Mouse (Mus musculus): Measurements from ENCODE around the gene Osgin1. TPM values are rescaled to one million over a fixed set of nuclear protein-coding genes. Genes with fewer than 3 reads are reported as not detected.
A peak's percentile ranks its signal among the peaks of the same experiment; 100 is the strongest.

Osgin1 gene
- polyA plus RNA-seq, 1 experiment from 2014 or later: 138 TPM

DNA sequence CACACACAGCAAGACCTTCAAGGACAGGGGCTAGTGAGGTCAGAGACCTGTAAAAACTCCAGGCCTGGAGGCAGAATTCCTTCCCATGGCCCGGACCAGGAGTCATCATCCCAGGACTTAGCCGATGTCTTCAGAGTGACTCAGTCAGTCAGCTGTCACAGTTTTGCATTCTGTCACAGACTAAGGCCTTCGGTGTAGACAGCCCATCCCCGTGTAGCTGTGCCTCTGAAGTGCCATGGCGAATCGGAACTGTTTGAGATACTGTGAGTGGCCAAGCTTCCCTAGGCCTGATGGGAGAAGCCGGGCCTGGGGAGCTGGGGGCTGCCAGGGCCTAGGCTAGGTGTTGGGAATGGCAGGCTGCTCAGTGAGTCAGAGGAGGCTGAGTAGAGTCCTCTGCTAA lies 3.2 kb upstream of the Osgin1 start:
- H3K27ac ChIP-seq (ENCODE audit: low read depth): peak overlapping the region; percentile 95
- TF ChIP-seq EP300 (IDR thresholded peaks at IDR 0.05; ENCODE audit: low read depth) (no peak), CTCF (IDR thresholded peaks at IDR 0.05; ENCODE audit: low read depth) (no peak)
- DNase-seq: no peak
- peaks cover 68% of the 10 kb centered on the region for H3K4me1 ChIP-seq (ENCODE audit: insufficient read depth)
- 68% methylated on average over 7 of the region's 7 CpGs for WGBS (ENCODE audit: insufficient replicate concordance)
- no peaks in the 10 kb centered on the region for H3K9me3 ChIP-seq (ENCODE audit: low read length)
- H3K27me3 ChIP-seq (ENCODE audit: insufficient read depth, low read length): no peaks in the 10 kb centered on the region
- H3K4me3 ChIP-seq (ENCODE audit: low read depth, low read length): no peak overlapping the region
- no peaks in the 10 kb centered on the region for H3K36me3 ChIP-seq (replicated peaks; ENCODE audit: insufficient read depth, low read length)
- ATAC-seq: no peak
- H3K9ac ChIP-seq (replicated peaks): peak overlapping the region; percentile 26; the same call in 1 of the 2 replicates
- no peak overlapping the region for H3K4me2 ChIP-seq (ENCODE audit: low read depth, low read length)

DNA sequence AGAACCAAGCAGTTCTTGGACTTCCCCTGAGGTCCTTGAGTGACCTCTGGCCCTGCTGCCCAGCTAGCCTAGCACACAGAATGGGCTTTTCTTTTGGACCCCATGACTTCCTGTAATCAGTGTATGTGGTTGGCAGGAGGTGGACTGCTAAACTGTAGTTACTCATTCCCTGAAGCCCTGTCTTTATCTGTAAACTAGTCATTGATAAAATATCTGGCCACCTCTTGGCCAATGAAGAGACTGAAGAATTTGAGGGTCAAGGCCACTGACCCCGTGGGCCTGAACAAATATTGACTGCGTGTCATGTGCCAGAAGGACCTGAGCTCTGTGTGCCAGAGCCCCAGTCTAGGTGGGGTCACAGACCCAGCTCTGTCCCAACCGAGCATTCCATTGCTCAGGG lies 1.6 kb upstream of the Osgin1 start:
- Histone ChIP-seq H3K4me1 (ENCODE audit: insufficient read depth) (peaks cover 59% of the 10 kb centered on the region), H3K9ac (replicated peaks) (no peak overlapping the region; the same call in 1 of the 2 replicates), H3K4me2 (ENCODE audit: low read depth, low read length) (0 out of 2 replicates have a peak overlapping the region, but pooled peaks have one; percentile 33), H3K36me3 (replicated peaks; ENCODE audit: insufficient read depth, low read length) (no peaks in the 10 kb centered on the region), H3K27me3 (ENCODE audit: insufficient read depth, low read length) (no peaks in the 10 kb centered on the region), H3K4me3 (ENCODE audit: low read depth, low read length) (no peak overlapping the region), H3K27ac (ENCODE audit: low read depth) (peak overlapping the region; percentile 95), H3K9me3 (ENCODE audit: low read length) (no peaks in the 10 kb centered on the region)
- peak; percentile 79 for DNase-seq
- ATAC-seq: peak; percentile 75
- 61% methylated on average over 3 of the region's 3 CpGs for WGBS (ENCODE audit: insufficient replicate concordance)
- TF ChIP-seq EP300 (IDR thresholded peaks at IDR 0.05; ENCODE audit: low read depth): peak; percentile 82
- no peak for TF ChIP-seq CTCF (IDR thresholded peaks at IDR 0.05; ENCODE audit: low read depth)

DNA sequence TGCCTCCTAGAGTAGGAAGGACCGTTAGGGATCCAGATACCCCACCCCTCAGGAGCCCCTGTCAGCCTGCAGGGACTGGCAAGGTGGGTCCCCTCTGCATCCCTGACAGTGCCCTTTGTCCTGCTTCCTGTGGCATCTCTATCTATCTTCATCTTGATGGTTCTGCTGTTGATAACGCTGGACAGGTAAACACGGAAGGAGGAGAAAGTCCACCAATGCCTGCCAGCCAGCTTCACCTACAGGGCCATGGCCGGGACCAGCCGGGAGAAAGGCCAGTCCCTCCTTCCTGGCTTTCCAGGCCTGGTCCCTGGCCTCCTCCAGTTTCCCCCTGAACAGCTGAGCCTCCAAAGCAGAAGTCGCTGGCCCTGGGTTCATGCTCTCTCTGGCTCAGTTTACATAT lies 645 bp downstream of the Osgin1 start:
- ATAC-seq (no peak), DNase-seq (no peak)
- H3K4me1 ChIP-seq (ENCODE audit: insufficient read depth): peaks cover 43% of the 10 kb centered on the region
- H3K4me3 ChIP-seq (ENCODE audit: low read depth, low read length): no peak overlapping the region
- H3K4me2 ChIP-seq (ENCODE audit: low read depth, low read length): no peak overlapping the region
- H3K27me3 ChIP-seq (ENCODE audit: insufficient read depth, low read length): no peaks in the 10 kb centered on the region
- TF ChIP-seq EP300 (IDR thresholded peaks at IDR 0.05; ENCODE audit: low read depth) (no peak), CTCF (IDR thresholded peaks at IDR 0.05; ENCODE audit: low read depth) (no peak)
- peak overlapping the region; percentile 75 for H3K27ac ChIP-seq (ENCODE audit: low read depth)
- H3K36me3 ChIP-seq (replicated peaks; ENCODE audit: insufficient read depth, low read length): no peaks in the 10 kb centered on the region
- 0 out of 2 replicates have a peak overlapping the region, but pooled peaks have one; percentile 7 for H3K9ac ChIP-seq (replicated peaks)
- WGBS (ENCODE audit: insufficient replicate concordance): 65% methylated on average over 6 of the region's 6 CpGs
- no peaks in the 10 kb centered on the region for H3K9me3 ChIP-seq (ENCODE audit: low read length)

- Histone ChIP-seq H3K9me3 (ENCODE audit: low read length) (no peaks in the 10 kb centered on the region), H3K9ac (replicated peaks) (no peak overlapping the region), H3K27ac (ENCODE audit: low read depth) (peak overlapping the region; percentile 75; the same call in 1 of the 2 replicates), H3K4me2 (ENCODE audit: low read depth, low read length) (no peak overlapping the region), H3K36me3 (replicated peaks; ENCODE audit: insufficient read depth, low read length) (no peaks in the 10 kb centered on the region), H3K4me3 (ENCODE audit: low read depth, low read length) (no peak overlapping the region), H3K4me1 (ENCODE audit: insufficient read depth) (peaks cover 41% of the 10 kb centered on the region), H3K27me3 (ENCODE audit: insufficient read depth, low read length) (no peaks in the 10 kb centered on the region)
- no peak for DNase-seq
- WGBS (ENCODE audit: insufficient replicate concordance): 77% methylated on average over 7 of the region's 7 CpGs
- TF ChIP-seq EP300 (IDR thresholded peaks at IDR 0.05; ENCODE audit: low read depth): no peak
- no peak for TF ChIP-seq CTCF (IDR thresholded peaks at IDR 0.05; ENCODE audit: low read depth)
- no peak for ATAC-seq
Observed at GRCm38 (mm10) chr8:119435527-119435926, 1.6 kb downstream of the Osgin1 start.

DNA sequence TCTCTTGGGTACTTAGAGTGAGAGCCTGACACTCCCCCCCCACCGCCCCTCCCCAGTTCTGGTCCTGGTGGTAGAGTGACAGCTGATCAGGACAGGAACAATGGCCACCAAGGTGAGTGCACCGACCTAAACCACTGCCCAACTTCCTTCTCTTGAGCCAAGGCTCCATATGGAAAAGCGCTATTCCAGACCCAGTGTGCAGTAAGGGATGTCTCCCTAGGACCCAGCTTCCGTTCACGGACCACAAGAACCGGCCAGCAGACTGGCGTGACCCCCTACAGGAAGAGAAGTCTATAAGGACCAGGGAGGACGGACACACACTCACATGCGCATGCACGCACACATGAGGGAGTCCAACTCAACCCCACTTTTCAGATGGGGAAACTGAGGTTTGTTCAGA lies 2.4 kb downstream of the Osgin1 start:
- TF ChIP-seq CTCF (IDR thresholded peaks at IDR 0.05; ENCODE audit: low read depth) (no peak), EP300 (IDR thresholded peaks at IDR 0.05; ENCODE audit: low read depth) (no peak)
- no peak for ATAC-seq
- no peaks in the 10 kb centered on the region for H3K9me3 ChIP-seq (ENCODE audit: low read length)
- 59% methylated on average over 10 of the region's 10 CpGs for WGBS (ENCODE audit: insufficient replicate concordance)
- peaks cover 5% of the 10 kb centered on the region for H3K36me3 ChIP-seq (replicated peaks; ENCODE audit: insufficient read depth, low read length)
- H3K4me1 ChIP-seq (ENCODE audit: insufficient read depth): peaks cover 40% of the 10 kb centered on the region
- no peak for DNase-seq
- H3K9ac ChIP-seq (replicated peaks): peak overlapping the region; percentile 78
- peak overlapping the region; percentile 71 for H3K4me2 ChIP-seq (ENCODE audit: low read depth, low read length)
- H3K4me3 ChIP-seq (ENCODE audit: low read depth, low read length): peak overlapping the region; percentile 56
- H3K27ac ChIP-seq (ENCODE audit: low read depth): peak overlapping the region; percentile 94
- no peaks in the 10 kb centered on the region for H3K27me3 ChIP-seq (ENCODE audit: insufficient read depth, low read length)

DNA sequence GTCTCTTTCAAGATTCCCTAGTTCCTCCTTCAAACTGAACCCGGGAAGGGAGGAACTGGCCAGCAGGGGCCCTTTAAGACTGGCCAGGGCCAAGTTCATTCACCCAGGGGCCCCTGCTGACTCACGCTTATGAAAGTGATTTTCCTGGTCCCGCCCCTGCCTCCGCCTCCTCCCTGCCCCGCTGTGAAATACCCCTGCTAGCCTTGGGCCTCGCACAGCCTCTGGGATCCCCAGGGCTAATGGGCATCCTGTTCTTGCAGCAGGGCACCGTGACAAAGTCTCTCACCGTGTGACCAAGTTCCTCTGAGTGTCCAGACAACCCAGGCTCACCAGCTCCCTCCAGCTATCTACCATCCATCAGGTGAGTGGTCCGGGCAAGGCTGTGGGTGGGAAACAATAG lies 3.0 kb downstream of the Osgin1 start:
- ATAC-seq: peak; percentile 60
- TF ChIP-seq EP300 (IDR thresholded peaks at IDR 0.05; ENCODE audit: low read depth) (peak; percentile 70), CTCF (IDR thresholded peaks at IDR 0.05; ENCODE audit: low read depth) (peak; percentile 20; the same call in 1 of the 2 replicates)

More for the DNA sequence above, 3.0 kb downstream of the Osgin1 start:
- peaks cover 11% of the 10 kb centered on the region for H3K36me3 ChIP-seq (replicated peaks; ENCODE audit: insufficient read depth, low read length)
- DNase-seq: peak; percentile 89
- 5% methylated on average over 9 of the region's 9 CpGs for WGBS (ENCODE audit: insufficient replicate concordance)
- no peaks in the 10 kb centered on the region for H3K9me3 ChIP-seq (ENCODE audit: low read length)
- peaks cover 35% of the 10 kb centered on the region for H3K4me1 ChIP-seq (ENCODE audit: insufficient read depth)
- peak overlapping the region; percentile 94 for H3K27ac ChIP-seq (ENCODE audit: low read depth)
- H3K4me3 ChIP-seq (ENCODE audit: low read depth, low read length): peak overlapping the region; percentile 56
- no peaks in the 10 kb centered on the region for H3K27me3 ChIP-seq (ENCODE audit: insufficient read depth, low read length)
- peak overlapping the region; percentile 78 for H3K9ac ChIP-seq (replicated peaks)
- peak overlapping the region; percentile 71 for H3K4me2 ChIP-seq (ENCODE audit: low read depth, low read length)
